Mouse (Mus musculus) thymus, adult 18-20 months (tissue): ENCODE measurements around the gene Spo11.

Experiments used
- DNase-seq, 2 experiments: peaks; one replicate each; pipeline ENCODE4 v3.0.0; 2022; ENCODE audit warnings: mixed read lengths in 2 of 2

The Spo11 gene

GRCm38 (mm10) chr2:172977409-172978130 is at the start of gene Spo11:
Gene Spo11 (plus strand): TSS chr2:172977700.
- DNase-seq = peak; percentile 90 to 95

- DNase-seq = no peak
These were observed 47.5 kb upstream of the Spo11 start for GRCm38 (mm10) chr2:172929905-172930436.

- DNase-seq = no peak
These were observed 46.2 kb upstream of the Spo11 start for GRCm38 (mm10) chr2:172931137-172931898.

- no peak for DNase-seq
These were observed 43.7 kb upstream of the Spo11 start for GRCm38 (mm10) chr2:172933631-172934419.

- no peak for DNase-seq
These were observed 43.1 kb upstream of the Spo11 start for GRCm38 (mm10) chr2:172934420-172934788.

- no peak for DNase-seq
These were observed 42.4 kb upstream of the Spo11 start for GRCm38 (mm10) chr2:172934891-172935740.

- DNase-seq = no peak
These were observed 41.5 kb upstream of the Spo11 start for GRCm38 (mm10) chr2:172935776-172936562.

GRCm38 (mm10) chr2:172936844-172937243 is 40.7 kb upstream of the Spo11 start:
- DNase-seq = no peak

GRCm38 (mm10) chr2:172937326-172938190 is 39.9 kb upstream of the Spo11 start:
- DNase-seq = no peak

- peak; percentile 48 to 57 for DNase-seq
These were observed 38.5 kb upstream of the Spo11 start for GRCm38 (mm10) chr2:172938761-172939638.

GRCm38 (mm10) chr2:172939639-172940002 is 37.9 kb upstream of the Spo11 start:
- peak; percentile 16 to 39 for DNase-seq

- DNase-seq = peak; percentile 72 to 76
These were observed 37.3 kb upstream of the Spo11 start, which contains the start of gene Bmp7 for GRCm38 (mm10) chr2:172940003-172940798. Gene Bmp7 (minus strand): TSS chr2:172940321.

- DNase-seq = no peak
These were observed 36.7 kb upstream of the Spo11 start for GRCm38 (mm10) chr2:172940799-172941163.

GRCm38 (mm10) chr2:172949051-172949450 is 28.4 kb upstream of the Spo11 start:
- DNase-seq = no peak

- no peak for DNase-seq
These were observed 27.3 kb upstream of the Spo11 start for GRCm38 (mm10) chr2:172950119-172950676.

GRCm38 (mm10) chr2:172950722-172951121 is 26.8 kb upstream of the Spo11 start:
- DNase-seq = no peak

GRCm38 (mm10) chr2:172951976-172952375 is 25.5 kb upstream of the Spo11 start:
- no peak for DNase-seq

GRCm38 (mm10) chr2:172958579-172958978 is 18.9 kb upstream of the Spo11 start:
- DNase-seq = no peak
